Mouse (Mus musculus): ENCODE results near the gene Schip1. TPM values are rescaled to one million over a fixed set of nuclear protein-coding genes. Genes with fewer than 3 reads are reported as not detected.

Schip1 gene
- polyA plus RNA-seq, 1 experiment from 2014 or later = 164 TPM

DNA sequence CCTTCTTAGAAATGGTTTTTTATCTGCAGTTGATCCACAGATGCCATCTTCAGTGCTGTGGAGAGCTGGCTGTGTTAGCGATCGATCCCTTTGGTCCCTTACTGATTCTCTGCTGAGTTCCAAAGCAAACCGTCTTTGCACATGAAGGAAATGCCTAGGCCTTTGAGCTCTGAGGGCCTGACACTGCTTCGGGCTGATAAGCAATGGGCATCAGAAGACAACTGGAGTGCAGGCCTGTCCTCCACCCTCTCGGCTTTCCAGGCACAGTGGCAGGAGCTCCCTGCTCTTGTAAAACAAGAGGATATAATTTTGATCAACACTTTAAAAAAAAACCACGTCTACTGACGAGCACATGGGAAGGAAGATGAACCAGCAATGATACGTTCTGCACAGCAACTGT, 477.1 kb downstream of the Schip1 start:
- H3K36me3 ChIP-seq = no peaks in the 10 kb centered on the region
- no peak overlapping the region for H3K9ac ChIP-seq (replicated peaks)
- no peak overlapping the region for H3K4me2 ChIP-seq
- H3K27ac ChIP-seq (replicated peaks) = no peak overlapping the region
- no peaks in the 10 kb centered on the region for H3K27me3 ChIP-seq (replicated peaks)
- H3K4me1 ChIP-seq = peaks cover 30% of the 10 kb centered on the region
- 91% methylated on average over 8 of the region's 8 CpGs for WGBS
- no peak overlapping the region for H3K4me3 ChIP-seq (replicated peaks)
- ATAC-seq (ENCODE audit: low FRiP score) = no peak
- no peaks in the 10 kb centered on the region for H3K9me3 ChIP-seq (replicated peaks)

GRCm38 (mm10) chr3:68542944-68543501, 478.4 kb downstream of the Schip1 start:
- H3K4me2 ChIP-seq = peak overlapping the region; percentile 52
- H3K36me3 ChIP-seq = no peaks in the 10 kb centered on the region
- no peaks in the 10 kb centered on the region for H3K27me3 ChIP-seq (replicated peaks)
- H3K9me3 ChIP-seq (replicated peaks) = no peaks in the 10 kb centered on the region
- peak; percentile 75 for ATAC-seq (ENCODE audit: low FRiP score)
- no peak overlapping the region; the same call in 1 of the 2 replicates for H3K27ac ChIP-seq (replicated peaks)
- H3K4me1 ChIP-seq = peaks cover 30% of the 10 kb centered on the region
- peak overlapping the region; percentile 24 for H3K4me3 ChIP-seq (replicated peaks)
- 5% methylated on average over 7 of the region's 7 CpGs for WGBS
- H3K9ac ChIP-seq (replicated peaks) = 0 out of 2 replicates have a peak overlapping the region, but pooled peaks have one; percentile 7

GRCm38 (mm10) chr3:68544811-68545210, 480.2 kb downstream of the Schip1 start:
- 0 out of 2 replicates have a peak, but pooled peaks have one; percentile 11 for ATAC-seq (ENCODE audit: low FRiP score)
- Histone ChIP-seq H3K4me2 (no peak overlapping the region), H3K27ac (replicated peaks) (no peak overlapping the region)

DNA sequence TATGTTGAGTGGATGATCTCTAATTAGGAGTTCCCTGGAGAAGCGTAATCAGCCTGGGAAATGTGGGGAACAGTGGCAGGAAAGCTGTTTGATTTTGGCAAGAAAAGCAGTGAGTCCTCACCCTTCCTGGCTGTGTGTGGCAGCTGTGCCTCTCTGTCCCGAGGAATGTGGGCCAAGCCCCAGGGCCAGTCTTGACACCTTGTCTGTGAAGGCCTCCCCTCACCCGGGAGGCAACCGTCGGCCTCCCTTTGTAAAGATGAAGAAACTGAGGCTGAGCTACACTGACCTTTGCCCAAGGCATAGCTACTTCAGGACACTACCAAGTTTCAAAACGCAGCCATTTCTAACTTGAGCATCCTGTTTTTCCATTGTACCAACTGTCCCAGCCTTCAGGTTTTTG, 481.3 kb downstream of the Schip1 start:
- Histone ChIP-seq H3K9ac (replicated peaks) (no peak overlapping the region), H3K4me3 (replicated peaks) (no peak overlapping the region), H3K4me1 (peaks cover 30% of the 10 kb centered on the region), H3K9me3 (replicated peaks) (no peaks in the 10 kb centered on the region), H3K4me2 (no peak overlapping the region), H3K36me3 (no peaks in the 10 kb centered on the region), H3K27ac (replicated peaks) (no peak overlapping the region), H3K27me3 (replicated peaks) (no peaks in the 10 kb centered on the region)
- 44% methylated on average over 6 of the region's 6 CpGs for WGBS
- no peak for ATAC-seq (ENCODE audit: low FRiP score)

More at GRCm38 (mm10) chr3:68544811-68545210, 480.2 kb downstream of the Schip1 start:
- H3K9me3 ChIP-seq (replicated peaks) = no peaks in the 10 kb centered on the region
- 64% methylated on average over 7 of the region's 7 CpGs for WGBS
- H3K4me3 ChIP-seq (replicated peaks) = no peak overlapping the region
- H3K27me3 ChIP-seq (replicated peaks) = no peaks in the 10 kb centered on the region
- H3K36me3 ChIP-seq = no peaks in the 10 kb centered on the region
- no peak overlapping the region for H3K9ac ChIP-seq (replicated peaks)
- peaks cover 30% of the 10 kb centered on the region for H3K4me1 ChIP-seq

GRCm38 (mm10) chr3:68555087-68555662, 490.6 kb downstream of the Schip1 start:
- Histone ChIP-seq H3K27ac (replicated peaks) (no peak overlapping the region), H3K9ac (replicated peaks) (no peak overlapping the region), H3K9me3 (replicated peaks) (no peaks in the 10 kb centered on the region), H3K36me3 (no peaks in the 10 kb centered on the region), H3K4me2 (no peak overlapping the region), H3K4me3 (replicated peaks) (no peak overlapping the region), H3K4me1 (no peaks in the 10 kb centered on the region), H3K27me3 (replicated peaks) (no peaks in the 10 kb centered on the region)
- ATAC-seq (ENCODE audit: low FRiP score) = no peak
- WGBS = 79% methylated on average over 4 of the region's 4 CpGs

GRCm38 (mm10) chr3:68556891-68557290, 492.3 kb downstream of the Schip1 start:
- H3K4me3 ChIP-seq (replicated peaks) = no peak overlapping the region
- H3K9ac ChIP-seq (replicated peaks) = no peak overlapping the region
- H3K27ac ChIP-seq (replicated peaks) = no peak overlapping the region
- no peaks in the 10 kb centered on the region for H3K36me3 ChIP-seq
- no peak for ATAC-seq (ENCODE audit: low FRiP score)
- H3K4me2 ChIP-seq = no peak overlapping the region
- no peaks in the 10 kb centered on the region for H3K9me3 ChIP-seq (replicated peaks)
- H3K27me3 ChIP-seq (replicated peaks) = no peaks in the 10 kb centered on the region
- WGBS = 96% methylated on average over 9 of the region's 9 CpGs
- no peaks in the 10 kb centered on the region for H3K4me1 ChIP-seq

DNA sequence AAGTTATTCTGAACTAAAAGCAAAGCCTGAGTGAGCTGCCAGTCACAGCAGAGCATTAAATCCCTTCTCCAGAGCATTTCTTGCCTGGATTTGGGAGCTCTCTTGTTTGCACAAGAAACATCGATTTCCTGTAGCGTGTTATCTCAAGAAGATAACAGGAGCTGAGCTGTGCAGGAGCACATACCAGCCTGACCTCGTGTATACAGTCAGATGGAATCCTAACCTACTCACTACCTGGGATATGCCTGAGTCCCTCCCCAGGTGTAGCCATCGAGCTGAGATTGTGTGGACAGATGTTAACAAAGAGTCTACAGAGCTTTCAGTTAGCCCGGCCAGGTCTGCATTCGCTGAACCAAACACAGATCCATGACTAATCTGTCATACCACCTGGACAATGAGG, 494.1 kb downstream of the Schip1 start:
- 87% methylated on average over 6 of the region's 6 CpGs for WGBS
- no peak overlapping the region for H3K4me3 ChIP-seq (replicated peaks)
- no peaks in the 10 kb centered on the region for H3K9me3 ChIP-seq (replicated peaks)
- H3K36me3 ChIP-seq = no peaks in the 10 kb centered on the region
- no peak overlapping the region for H3K9ac ChIP-seq (replicated peaks)
- H3K27ac ChIP-seq (replicated peaks) = no peak overlapping the region
- ATAC-seq (ENCODE audit: low FRiP score) = no peak
- H3K27me3 ChIP-seq (replicated peaks) = no peaks in the 10 kb centered on the region
- 0 out of 2 replicates have a peak, but pooled peaks cover 6% of the 10 kb centered on the region for H3K4me1 ChIP-seq
- H3K4me2 ChIP-seq = no peak overlapping the region

- no peaks in the 10 kb centered on the region for H3K27me3 ChIP-seq (replicated peaks)
- H3K4me2 ChIP-seq = no peak overlapping the region
- H3K4me1 ChIP-seq = peaks cover 8% of the 10 kb centered on the region; the same call in 1 of the 2 replicates
- H3K27ac ChIP-seq (replicated peaks) = no peak overlapping the region
- no peaks in the 10 kb centered on the region for H3K36me3 ChIP-seq
- WGBS = 87% methylated on average over 5 of the region's 5 CpGs
- no peak overlapping the region for H3K9ac ChIP-seq (replicated peaks)
- H3K9me3 ChIP-seq (replicated peaks) = no peaks in the 10 kb centered on the region
- no peak overlapping the region for H3K4me3 ChIP-seq (replicated peaks)
- ATAC-seq (ENCODE audit: low FRiP score) = no peak
Measured at GRCm38 (mm10) chr3:68560057-68560456, 495.5 kb downstream of the Schip1 start.

DNA sequence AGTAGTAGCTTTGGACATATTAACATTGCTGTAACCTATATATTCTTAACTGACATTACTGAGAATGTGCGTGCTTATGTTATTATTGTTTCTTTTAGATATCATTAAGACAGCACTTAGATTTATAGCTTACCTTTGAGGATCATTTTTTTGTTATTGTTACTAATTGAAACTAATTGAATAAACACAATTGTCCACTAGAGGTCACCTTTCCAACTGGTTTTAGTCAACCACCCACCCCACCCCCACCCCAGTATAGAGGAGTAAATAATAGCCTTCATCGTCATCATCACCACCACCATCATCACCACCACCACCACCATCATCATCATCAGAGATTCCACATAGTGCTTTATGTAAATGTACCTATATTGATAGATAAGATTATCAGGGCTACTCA, 498.2 kb downstream of the Schip1 start:
- Histone ChIP-seq H3K4me3 (replicated peaks) (no peak overlapping the region), H3K36me3 (no peaks in the 10 kb centered on the region), H3K27ac (replicated peaks) (no peak overlapping the region), H3K4me2 (no peak overlapping the region), H3K9me3 (replicated peaks) (no peaks in the 10 kb centered on the region), H3K27me3 (replicated peaks) (no peaks in the 10 kb centered on the region), H3K4me1 (peaks cover 17% of the 10 kb centered on the region; the same call in 1 of the 2 replicates), H3K9ac (replicated peaks) (no peak overlapping the region)
- no peak for ATAC-seq (ENCODE audit: low FRiP score)
- WGBS = 67% methylated on average over 2 of the region's 2 CpGs

GRCm38 (mm10) chr3:68563922-68564321, 499.3 kb downstream of the Schip1 start:
- Histone ChIP-seq H3K4me2 (no peak overlapping the region), H3K27ac (replicated peaks) (0 out of 2 replicates have a peak overlapping the region, but pooled peaks have one; percentile 10), H3K4me1 (peaks cover 17% of the 10 kb centered on the region; the same call in 1 of the 2 replicates), H3K4me3 (replicated peaks) (no peak overlapping the region), H3K9me3 (replicated peaks) (no peaks in the 10 kb centered on the region), H3K27me3 (replicated peaks) (no peaks in the 10 kb centered on the region), H3K36me3 (no peaks in the 10 kb centered on the region), H3K9ac (replicated peaks) (no peak overlapping the region)
- 53% methylated on average over 8 of the region's 8 CpGs for WGBS
- ATAC-seq (ENCODE audit: low FRiP score) = peak; percentile 26; the same call in 1 of the 2 replicates

GRCm38 (mm10) chr3:68564978-68565674, 500.5 kb downstream of the Schip1 start:
- ATAC-seq (ENCODE audit: low FRiP score) = no peak; the same call in 1 of the 2 replicates
- Histone ChIP-seq H3K27ac (replicated peaks) (no peak overlapping the region), H3K36me3 (no peaks in the 10 kb centered on the region), H3K4me2 (no peak overlapping the region), H3K4me3 (replicated peaks) (no peak overlapping the region), H3K9me3 (replicated peaks) (no peaks in the 10 kb centered on the region), H3K9ac (replicated peaks) (no peak overlapping the region), H3K27me3 (replicated peaks) (no peaks in the 10 kb centered on the region), H3K4me1 (peaks cover 17% of the 10 kb centered on the region; the same call in 1 of the 2 replicates)
- WGBS = 62% methylated on average over 10 of the region's 10 CpGs

DNA sequence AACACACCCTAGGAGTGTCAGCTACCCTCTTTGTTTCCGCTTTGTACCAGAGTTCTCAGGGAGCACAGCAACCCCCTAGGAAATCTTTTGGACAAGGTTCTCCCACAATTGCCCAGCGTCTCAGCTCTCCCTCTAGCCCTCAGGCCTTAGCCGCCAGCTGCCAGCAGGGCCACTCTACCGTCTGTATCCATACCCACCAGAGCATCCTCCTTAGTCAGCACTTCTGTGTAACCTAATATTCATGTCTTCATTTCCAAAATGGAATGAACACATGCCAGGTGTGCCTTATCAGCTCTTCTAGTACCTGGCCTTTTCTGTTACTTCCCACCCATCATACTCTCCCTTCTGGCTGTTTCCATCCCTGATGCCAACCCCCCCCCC, 501.1 kb downstream of the Schip1 start:
- Histone ChIP-seq H3K4me1 (peaks cover 17% of the 10 kb centered on the region; the same call in 1 of the 2 replicates), H3K4me2 (no peak overlapping the region), H3K27me3 (replicated peaks) (no peaks in the 10 kb centered on the region), H3K9me3 (replicated peaks) (no peaks in the 10 kb centered on the region), H3K36me3 (no peaks in the 10 kb centered on the region), H3K4me3 (replicated peaks) (no peak overlapping the region), H3K27ac (replicated peaks) (no peak overlapping the region), H3K9ac (replicated peaks) (no peak overlapping the region)
- 36% methylated on average over 4 of the region's 4 CpGs for WGBS
- ATAC-seq (ENCODE audit: low FRiP score) = 0 out of 2 replicates have a peak, but pooled peaks have one; percentile 28

Measured in neural tube, embryonic 15.5 days (tissue).